Mouse (Mus musculus): ENCODE data around the gene Klk5. TPM values are rescaled to one million over a fixed set of nuclear protein-coding genes. Genes with fewer than 3 reads are reported as not detected.

Klk5 gene
- polyA plus RNA-seq, 1 experiment from 2014 or later = not detected

DNA sequence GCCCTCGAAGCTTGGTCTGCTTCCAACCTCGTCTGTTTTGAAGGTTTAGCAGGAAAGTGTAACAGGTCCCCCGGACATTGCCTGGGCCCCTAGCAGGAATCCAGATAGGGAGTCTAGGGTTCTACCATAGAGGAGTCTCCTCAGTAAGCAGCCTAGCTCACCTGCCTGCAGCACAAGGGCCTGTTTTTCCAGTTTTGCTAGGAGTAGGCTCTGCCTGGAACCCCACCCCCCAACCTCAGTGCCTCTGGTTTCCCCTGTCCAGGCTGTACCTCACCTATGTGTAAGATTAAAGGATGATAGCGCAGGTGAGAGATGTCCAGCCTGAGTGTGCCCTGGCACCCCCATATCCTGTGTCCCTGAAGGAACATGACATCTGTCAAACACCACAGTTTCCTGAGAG is 34.7 kb downstream of the Klk5 start:
- Histone ChIP-seq H3K36me3 (replicated peaks) (no peaks in the 10 kb centered on the region), H3K9me3 (replicated peaks) (no peaks in the 10 kb centered on the region), H3K4me2 (no peak overlapping the region), H3K27ac (replicated peaks) (no peak overlapping the region), H3K4me3 (replicated peaks) (no peak overlapping the region), H3K27me3 (no peaks in the 10 kb centered on the region), H3K9ac (no peak overlapping the region), H3K4me1 (replicated peaks) (no peaks in the 10 kb centered on the region)
- WGBS (ENCODE audit: insufficient replicate concordance) = 52% methylated on average over 4 of the region's 4 CpGs
- ATAC-seq (ENCODE audit: insufficient read depth) = no peak

- no peak for ATAC-seq (ENCODE audit: insufficient read depth)
- H3K36me3 ChIP-seq (replicated peaks) = no peaks in the 10 kb centered on the region
Observed at GRCm38 (mm10) chr7:43878281-43878680, 36.5 kb downstream of the Klk5 start.

DNA sequence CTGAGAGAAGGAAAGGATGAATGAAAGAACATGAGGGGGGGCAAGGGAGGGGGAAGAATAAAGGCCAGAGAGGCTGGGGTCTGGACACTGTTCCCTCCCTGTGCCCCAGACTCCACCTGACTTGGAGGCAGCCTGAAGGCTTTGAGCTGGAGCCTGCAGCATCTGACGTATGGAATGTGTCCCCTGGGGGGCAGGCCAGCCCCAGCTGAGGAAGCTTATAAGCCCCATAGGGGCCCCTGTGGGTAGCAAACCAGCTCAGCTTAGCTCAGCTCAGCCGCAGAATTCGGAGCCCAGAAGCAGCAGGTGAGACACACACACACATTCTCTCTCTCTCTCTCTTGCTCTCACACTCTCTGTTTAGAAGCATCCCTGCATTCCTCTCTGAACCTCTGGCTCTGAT is 39.1 kb downstream of the Klk5 start, which contains the start of gene Klk4:
Gene Klk4 (plus strand): TSS at position 249 of the 400 bp plus-strand sequence.
- Histone ChIP-seq H3K27me3 (no peaks in the 10 kb centered on the region), H3K9me3 (replicated peaks) (no peaks in the 10 kb centered on the region), H3K27ac (replicated peaks) (no peak within 1 kb of the TSS), H3K9ac (no peak within 1 kb of the TSS), H3K36me3 (replicated peaks) (no peaks in the 10 kb centered on the region), H3K4me3 (replicated peaks) (no peak within 1 kb of the TSS), H3K4me2 (no peak within 1 kb of the TSS), H3K4me1 (replicated peaks) (no peaks in the 10 kb centered on the region)
- ATAC-seq (ENCODE audit: insufficient read depth) = no peak
- 16% methylated on average over 3 of the region's 3 CpGs for WGBS (ENCODE audit: insufficient replicate concordance)

More at GRCm38 (mm10) chr7:43878281-43878680, 36.5 kb downstream of the Klk5 start:
- no peak overlapping the region for H3K4me3 ChIP-seq (replicated peaks)
- no peak overlapping the region for H3K9ac ChIP-seq
- H3K27me3 ChIP-seq = no peaks in the 10 kb centered on the region
- no peak overlapping the region for H3K4me2 ChIP-seq
- H3K27ac ChIP-seq (replicated peaks) = no peak overlapping the region
- WGBS (ENCODE audit: insufficient replicate concordance) = 22% methylated on average over 1 of the region's 1 CpGs
- no peaks in the 10 kb centered on the region for H3K4me1 ChIP-seq (replicated peaks)
- no peaks in the 10 kb centered on the region for H3K9me3 ChIP-seq (replicated peaks)

- Histone ChIP-seq H3K4me2 (no peak overlapping the region), H3K36me3 (replicated peaks) (no peaks in the 10 kb centered on the region), H3K9me3 (replicated peaks) (no peaks in the 10 kb centered on the region), H3K27ac (replicated peaks) (no peak overlapping the region), H3K9ac (no peak overlapping the region), H3K4me3 (replicated peaks) (no peak overlapping the region), H3K27me3 (no peaks in the 10 kb centered on the region), H3K4me1 (replicated peaks) (no peaks in the 10 kb centered on the region)
- ATAC-seq (ENCODE audit: insufficient read depth) = no peak
- WGBS (ENCODE audit: insufficient replicate concordance) = 16% methylated on average over 4 of the region's 4 CpGs
Observed at GRCm38 (mm10) chr7:43882346-43882745, 40.6 kb downstream of the Klk5 start.

GRCm38 (mm10) chr7:43882811-43883210 is 41.0 kb downstream of the Klk5 start:
- no peaks in the 10 kb centered on the region for H3K9me3 ChIP-seq (replicated peaks)
- H3K9ac ChIP-seq = no peak overlapping the region
- no peak overlapping the region for H3K4me2 ChIP-seq
- 13% methylated on average over 4 of the region's 4 CpGs for WGBS (ENCODE audit: insufficient replicate concordance)
- no peaks in the 10 kb centered on the region for H3K27me3 ChIP-seq
- H3K4me3 ChIP-seq (replicated peaks) = no peak overlapping the region
- no peak for ATAC-seq (ENCODE audit: insufficient read depth)
- no peaks in the 10 kb centered on the region for H3K4me1 ChIP-seq (replicated peaks)
- H3K36me3 ChIP-seq (replicated peaks) = no peaks in the 10 kb centered on the region
- no peak overlapping the region for H3K27ac ChIP-seq (replicated peaks)

DNA sequence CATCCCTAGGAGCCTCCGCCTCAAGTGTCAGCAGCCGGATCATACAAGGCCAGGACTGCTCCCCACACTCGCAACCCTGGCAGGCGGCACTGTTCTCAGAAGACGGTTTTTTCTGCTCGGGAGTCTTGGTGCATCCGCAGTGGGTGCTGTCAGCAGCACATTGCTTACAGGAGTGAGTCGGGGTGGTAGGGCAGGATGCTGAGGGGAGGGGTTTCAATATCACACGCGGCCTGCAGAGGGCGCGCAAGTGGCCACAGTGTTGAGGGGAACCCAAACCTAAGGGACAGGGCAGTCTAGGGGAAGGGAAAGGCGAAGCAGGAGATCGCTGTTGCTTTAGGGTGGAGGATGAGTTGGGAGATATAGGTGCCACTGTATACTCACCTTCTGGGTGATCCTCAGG is 41.8 kb downstream of the Klk5 start:
- Histone ChIP-seq H3K36me3 (replicated peaks) (no peaks in the 10 kb centered on the region), H3K9me3 (replicated peaks) (no peaks in the 10 kb centered on the region), H3K4me1 (replicated peaks) (no peaks in the 10 kb centered on the region), H3K27me3 (no peaks in the 10 kb centered on the region), H3K4me3 (replicated peaks) (no peak overlapping the region), H3K27ac (replicated peaks) (no peak overlapping the region), H3K4me2 (no peak overlapping the region), H3K9ac (no peak overlapping the region)
- ATAC-seq (ENCODE audit: insufficient read depth) = no peak
- WGBS (ENCODE audit: insufficient replicate concordance) = 10% methylated on average over 14 of the region's 14 CpGs

DNA sequence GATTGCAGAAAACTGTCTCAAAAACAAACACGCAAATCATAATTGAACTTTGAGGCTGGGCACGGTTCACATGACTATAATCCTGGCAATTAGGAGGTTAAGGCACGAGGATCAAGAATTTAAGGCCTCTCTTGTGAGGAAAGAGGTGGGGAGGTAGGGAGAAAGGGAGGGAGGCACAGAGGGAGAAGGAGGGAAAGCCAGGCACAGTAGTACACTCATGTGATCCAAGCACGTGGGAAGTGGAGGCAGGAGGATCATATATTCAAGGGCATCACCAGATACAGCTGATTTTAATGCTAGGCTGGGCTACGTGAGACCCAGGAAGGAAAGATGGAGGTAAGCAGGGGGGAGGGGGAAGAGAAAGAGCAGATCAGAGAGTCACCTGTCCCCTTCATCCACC is 49.6 kb downstream of the Klk5 start:
- Histone ChIP-seq H3K27ac (replicated peaks) (no peak overlapping the region), H3K36me3 (replicated peaks) (no peaks in the 10 kb centered on the region), H3K4me3 (replicated peaks) (no peak overlapping the region), H3K9ac (no peak overlapping the region), H3K9me3 (replicated peaks) (no peaks in the 10 kb centered on the region), H3K4me1 (replicated peaks) (no peaks in the 10 kb centered on the region), H3K4me2 (no peak overlapping the region), H3K27me3 (no peaks in the 10 kb centered on the region)
- 42% methylated on average over 5 of the region's 5 CpGs for WGBS (ENCODE audit: insufficient replicate concordance)
- ATAC-seq (ENCODE audit: insufficient read depth) = no peak

GRCm38 (mm10) chr7:43891788-43892187 is 50.0 kb downstream of the Klk5 start:
- Histone ChIP-seq H3K27me3 (no peaks in the 10 kb centered on the region), H3K36me3 (replicated peaks) (no peaks in the 10 kb centered on the region), H3K4me3 (replicated peaks) (no peak overlapping the region), H3K9ac (no peak overlapping the region), H3K9me3 (replicated peaks) (no peaks in the 10 kb centered on the region), H3K27ac (replicated peaks) (no peak overlapping the region), H3K4me1 (replicated peaks) (no peaks in the 10 kb centered on the region), H3K4me2 (no peak overlapping the region)
- ATAC-seq (ENCODE audit: insufficient read depth) = no peak
- WGBS (ENCODE audit: insufficient replicate concordance) = 42% methylated on average over 3 of the region's 3 CpGs

GRCm38 (mm10) chr7:43894836-43895235 is 53.1 kb downstream of the Klk5 start:
- Histone ChIP-seq H3K4me2 (no peak overlapping the region), H3K4me1 (replicated peaks) (no peaks in the 10 kb centered on the region), H3K4me3 (replicated peaks) (no peak overlapping the region), H3K36me3 (replicated peaks) (no peaks in the 10 kb centered on the region), H3K27ac (replicated peaks) (no peak overlapping the region), H3K27me3 (no peaks in the 10 kb centered on the region), H3K9me3 (replicated peaks) (no peaks in the 10 kb centered on the region), H3K9ac (no peak overlapping the region)
- no peak for ATAC-seq (ENCODE audit: insufficient read depth)
- WGBS (ENCODE audit: insufficient replicate concordance) = 8% methylated on average over 1 of the region's 1 CpGs

Other genes with a start within 250 kb of the Klk5 start
- not detected in 2 replicates for gene Zfp819, start 234.8 kb upstream of the Klk5 start, polyA plus RNA-seq (2015; fragmentation: Nextera tagmentation; extraction: Ambion mirVana)
- 0.05 TPM in 1 of 2 replicates, not detected in the other for gene Ceacam18, start 207.3 kb upstream of the Klk5 start, polyA plus RNA-seq (2015; fragmentation: Nextera tagmentation; extraction: Ambion mirVana)
- gene Siglece, start 181.8 kb upstream of the Klk5 start, polyA plus RNA-seq (2015; fragmentation: Nextera tagmentation; extraction: Ambion mirVana) = 4.2 and 5.1 TPM in 2 replicates
- 4.1 and 5.3 TPM in 2 replicates for gene Ctu1, start 170.0 kb upstream of the Klk5 start, polyA plus RNA-seq (2015; fragmentation: Nextera tagmentation; extraction: Ambion mirVana)
- gene Klk14, start 151.6 kb upstream of the Klk5 start, polyA plus RNA-seq (2015; fragmentation: Nextera tagmentation; extraction: Ambion mirVana) = not detected in 2 replicates
- not detected in 2 replicates for gene Klk13, start 129.4 kb upstream of the Klk5 start, polyA plus RNA-seq (2015; fragmentation: Nextera tagmentation; extraction: Ambion mirVana)
- gene Klk12, start 73.1 kb upstream of the Klk5 start, polyA plus RNA-seq (2015; fragmentation: Nextera tagmentation; extraction: Ambion mirVana) = not detected in 2 replicates
- not detected in 2 replicates for gene Klk11, start 67.4 kb upstream of the Klk5 start, polyA plus RNA-seq (2015; fragmentation: Nextera tagmentation; extraction: Ambion mirVana)
- gene Klk10, start 60.9 kb upstream of the Klk5 start, polyA plus RNA-seq (2015; fragmentation: Nextera tagmentation; extraction: Ambion mirVana) = 0.06 and 0.10 TPM in 2 replicates
- not detected in 2 replicates for gene Klk9, start 50.1 kb upstream of the Klk5 start, polyA plus RNA-seq (2015; fragmentation: Nextera tagmentation; extraction: Ambion mirVana)
- gene Klk8, start 44.4 kb upstream of the Klk5 start, polyA plus RNA-seq (2015; fragmentation: Nextera tagmentation; extraction: Ambion mirVana) = 5.1 and 5.4 TPM in 2 replicates
- not detected in 2 replicates for gene Klk7, start 30.7 kb upstream of the Klk5 start, polyA plus RNA-seq (2015; fragmentation: Nextera tagmentation; extraction: Ambion mirVana)
- gene Klk6, start 17.5 kb upstream of the Klk5 start, polyA plus RNA-seq (2015; fragmentation: Nextera tagmentation; extraction: Ambion mirVana) = not detected in 2 replicates
- not detected in 2 replicates for gene Klk4, start 39.2 kb downstream of the Klk5 start, polyA plus RNA-seq (2015; fragmentation: Nextera tagmentation; extraction: Ambion mirVana)
- gene Klk15, start 91.8 kb downstream of the Klk5 start, polyA plus RNA-seq (2015; fragmentation: Nextera tagmentation; extraction: Ambion mirVana) = not detected in 2 replicates
- gene Klk1b8, start 108.7 kb downstream of the Klk5 start, polyA plus RNA-seq (2015; fragmentation: Nextera tagmentation; extraction: Ambion mirVana) = not detected in 2 replicates
- not detected in 2 replicates for gene Klk1b1, start 124.8 kb downstream of the Klk5 start, polyA plus RNA-seq (2015; fragmentation: Nextera tagmentation; extraction: Ambion mirVana)
- gene Klk1b9, start 134.1 kb downstream of the Klk5 start, polyA plus RNA-seq (2015; fragmentation: Nextera tagmentation; extraction: Ambion mirVana) = not detected in 2 replicates
- not detected in 2 replicates for gene Klk1b11, start 153.9 kb downstream of the Klk5 start, polyA plus RNA-seq (2015; fragmentation: Nextera tagmentation; extraction: Ambion mirVana)
- gene Klk1b26, start 170.2 kb downstream of the Klk5 start, polyA plus RNA-seq (2015; fragmentation: Nextera tagmentation; extraction: Ambion mirVana) = 0.12 and 0.14 TPM in 2 replicates
- not detected in 2 replicates for gene Klk1b27, start 210.3 kb downstream of the Klk5 start, polyA plus RNA-seq (2015; fragmentation: Nextera tagmentation; extraction: Ambion mirVana)